Mouse (Mus musculus) heart, postnatal 0 days (tissue): ENCODE results near the gene Imp4.

Experiments
- CTCF ChIP-seq: IDR thresholded peaks from 2 replicates; pipeline ENCODE4 v1.5.1; 2016; ENCODE audit warnings: antibody characterized with exemption, control low read depth, low read depth
- EP300 ChIP-seq: IDR thresholded peaks from 2 replicates; pipeline ENCODE4 v1.6.1; 2016; ENCODE audit warnings: antibody characterized with exemption, low read depth

DNA sequence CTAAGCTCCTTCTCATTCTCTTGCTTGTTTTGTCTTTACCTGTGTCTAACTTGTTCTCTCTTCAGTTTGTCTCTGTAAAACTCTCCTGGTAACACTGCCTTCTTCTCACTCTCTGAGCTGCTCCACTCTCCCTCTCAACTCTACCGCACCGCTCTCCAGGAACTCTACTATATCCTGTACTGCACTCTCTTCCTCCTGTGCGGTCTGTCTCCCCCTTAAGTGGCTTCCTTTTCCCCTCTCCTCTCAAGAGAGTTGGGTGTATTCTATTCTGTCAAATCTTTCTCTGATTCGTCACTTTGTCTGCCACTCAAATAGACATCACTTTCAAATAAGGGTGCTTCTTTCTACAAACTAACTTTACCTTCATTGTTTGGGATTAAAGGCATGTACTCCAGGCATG is 51.8 kb downstream of the Imp4 start:
- TF ChIP-seq CTCF: no peak
- TF ChIP-seq EP300: no peak
